Mouse (Mus musculus) spleen, adult 2 months (tissue): ENCODE measurements around the gene D030056L22Rik.

ENCODE experiments used
- CTCF ChIP-seq: fragments of 200-500 bp; IDR thresholded peaks from 2 replicates; pipeline ENCODE4 v1.5.1; 2011; ENCODE audit warnings: mild to moderate bottlenecking, inconsistent platforms; ENCODE audit not compliant: insufficient read depth, insufficient read length, insufficient replicate concordance; ENCODE audit errors: extremely low read depth
- POLR2A ChIP-seq: fragments of 200-500 bp; IDR thresholded peaks from 2 replicates; pipeline ENCODE4 v1.6.1; 2011; ENCODE audit warnings: low read depth, low read length, inconsistent platforms

- TF ChIP-seq POLR2A: no peak
- TF ChIP-seq CTCF: no peak
Measured at GRCm38 (mm10) chr19:18758916-18759315, 45.9 kb downstream of the D030056L22Rik start.
